Mouse (Mus musculus) testis, adult 2 months (tissue): Measurements from ENCODE around the gene Adgrd1.

ENCODE experiments used
- CTCF ChIP-seq: fragments of 200-500 bp; IDR thresholded peaks from 2 replicates; pipeline ENCODE4 v1.5.1; 2012; ENCODE audit warnings: low read depth, mild to moderate bottlenecking, inconsistent platforms, low read length, moderate library complexity; ENCODE audit not compliant: control insufficient read depth, insufficient read depth, insufficient replicate concordance
- POLR2A ChIP-seq: fragments of 200-500 bp; IDR thresholded peaks from 2 replicates; pipeline ENCODE4 v1.6.1; 2012; ENCODE audit warnings: low read depth, mild to moderate bottlenecking, inconsistent platforms, low read length, moderate library complexity; ENCODE audit not compliant: control insufficient read depth

- TF ChIP-seq POLR2A (no peak), CTCF (no peak)
Observed at GRCm38 (mm10) chr5:129179356-129179755, 82.8 kb downstream of the Adgrd1 start.
